ENCODE assay signal across 27 mouse cellular contexts in the genomic region with DNA sequence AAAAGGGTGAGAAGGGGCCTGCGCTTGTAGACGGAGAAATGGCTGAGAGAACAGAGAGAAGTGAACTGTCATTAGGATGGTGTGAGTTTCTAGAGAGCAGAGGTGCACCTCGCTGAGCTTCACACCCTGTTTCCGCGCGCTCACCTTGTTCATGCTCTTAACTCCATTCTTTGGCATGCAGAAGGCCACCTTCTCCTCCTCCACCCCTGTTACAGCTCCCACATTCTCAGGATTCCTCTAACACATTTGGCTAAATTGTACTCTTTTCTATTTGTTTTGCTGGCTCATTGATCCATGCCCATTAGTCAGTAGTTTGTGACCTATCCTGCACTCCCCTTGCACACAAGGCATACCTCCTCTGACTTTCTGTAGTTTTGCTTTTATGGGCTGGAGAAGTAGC. TPM values are rescaled to one million over a fixed set of nuclear protein-coding genes. Genes with fewer than 3 reads are reported as not detected.
"Had no signal": no experiment of that assay in that cellular context is flagged by ENCODE, and none has a peak within 500 bp of the region (broad histone marks: within the 10 kb centered on the region; RNA-seq: fewer than 3 reads in every experiment).

No protein-coding gene starts in this region.

- ATAC-seq: midbrain, embryonic 16.5 days had no signal

- H3K4me1 ChIP-seq: midbrain, embryonic 10.5 days; midbrain, embryonic 12.5 days; neural tube, embryonic 13.5 days; neural tube, embryonic 15.5 days; stomach, embryonic 15.5 days had no signal

- DNase-seq: lung, embryonic 14.5 days; lung, postnatal 10 days; lung, postnatal 4 days; midbrain, embryonic 14.5 days; retina, postnatal 1 day; right cerebral cortex, adult 18-20 months; right cerebral cortex, postnatal 25 days; right cerebral cortex, postnatal 4 days; thymus, adult 2 months; thymus, postnatal 25 days; thymus, postnatal 4 days had no signal

- H3K27me3 ChIP-seq: midbrain, embryonic 12.5 days; neural tube, embryonic 13.5 days; neural tube, embryonic 15.5 days; stomach, embryonic 15.5 days had no signal

- H3K9me3 ChIP-seq: midbrain, embryonic 10.5 days; midbrain, embryonic 12.5 days; neural tube, embryonic 13.5 days; neural tube, embryonic 15.5 days; stomach, embryonic 15.5 days had no signal

- H3K9ac ChIP-seq: lung, embryonic 14.5 days; midbrain, embryonic 12.5 days; neural tube, embryonic 13.5 days; neural tube, embryonic 15.5 days; stomach, embryonic 15.5 days had no signal

- H3K27ac ChIP-seq: midbrain, embryonic 10.5 days; midbrain, embryonic 12.5 days; neural tube, embryonic 13.5 days; neural tube, embryonic 15.5 days; stomach, embryonic 15.5 days; stomach, postnatal 0 days had no signal

- H3K36me3 ChIP-seq: midbrain, embryonic 10.5 days; midbrain, embryonic 12.5 days; neural tube, embryonic 13.5 days; neural tube, embryonic 15.5 days; stomach, embryonic 15.5 days had no signal

- H3K4me2 ChIP-seq: lung, embryonic 14.5 days; midbrain, embryonic 12.5 days; neural tube, embryonic 13.5 days; neural tube, embryonic 15.5 days; stomach, embryonic 15.5 days had no signal

- H3K4me3 ChIP-seq: midbrain, embryonic 10.5 days; midbrain, embryonic 12.5 days; myocyte; neural tube, embryonic 13.5 days; neural tube, embryonic 15.5 days; stomach, embryonic 15.5 days had no signal

RNA-seq across cellular contexts. Expression of a gene that starts 23.6 kb away (rescaled TPM):
- total RNA-seq: megakaryocyte, adult 5-6 weeks; megakaryocyte-erythroid progenitor cell, adult 5-6 weeks had no signal
- polyA plus RNA-seq: lung, embryonic 14.5 days; lung, embryonic 16.5 days; midbrain, embryonic 10.5 days; midbrain, embryonic 12.5 days; midbrain, embryonic 14.5 days; midbrain, embryonic 16.5 days; myocyte; neural tube, embryonic 11.5 days; neural tube, embryonic 13.5 days; neural tube, embryonic 15.5 days; small intestine, adult 2 months; stomach, postnatal 0 days; testis, adult 2 months; urinary bladder, adult 2 months had no signal

RNA-seq across cellular contexts. Expression of a gene that starts 41.3 kb away (rescaled TPM):
- total RNA-seq: megakaryocyte, adult 5-6 weeks; megakaryocyte-erythroid progenitor cell, adult 5-6 weeks had no signal
- polyA plus RNA-seq: lung, embryonic 14.5 days; lung, embryonic 16.5 days; midbrain, embryonic 10.5 days; midbrain, embryonic 12.5 days; midbrain, embryonic 14.5 days; midbrain, embryonic 16.5 days; myocyte; neural tube, embryonic 11.5 days; neural tube, embryonic 13.5 days; neural tube, embryonic 15.5 days; small intestine, adult 2 months; spleen, adult 2 months; stomach, embryonic 15.5 days; stomach, postnatal 0 days; testis, adult 2 months; thymus, adult 2 months; urinary bladder, adult 2 months had no signal

RNA-seq across cellular contexts. Expression of a gene that starts 46.2 kb away (rescaled TPM):
- polyA plus RNA-seq: midbrain, embryonic 14.5 days; small intestine, adult 2 months had no signal

RNA-seq across cellular contexts. Expression of a gene that starts 49.0 kb away (rescaled TPM):
- total RNA-seq: megakaryocyte, adult 5-6 weeks; megakaryocyte-erythroid progenitor cell, adult 5-6 weeks had no signal
- polyA plus RNA-seq: lung, embryonic 14.5 days; lung, embryonic 16.5 days; midbrain, embryonic 10.5 days; midbrain, embryonic 12.5 days; midbrain, embryonic 14.5 days; midbrain, embryonic 16.5 days; myocyte; neural tube, embryonic 11.5 days; neural tube, embryonic 13.5 days; neural tube, embryonic 15.5 days; small intestine, adult 2 months; spleen, adult 2 months; stomach, embryonic 15.5 days; stomach, postnatal 0 days; testis, adult 2 months; thymus, adult 2 months; urinary bladder, adult 2 months had no signal
